Mouse (Mus musculus): ENCODE measurements around the gene Tsc1.

The Tsc1 gene

GRCm38 (mm10) chr2:28640461-28641424 is at the start of gene Tsc1:
Gene Tsc1 (plus strand): TSS chr2:28641228.
- peak; percentile 93 to 95 for DNase-seq (ENCODE audit: low spot score in 2 of 2)

- no peak for DNase-seq (ENCODE audit: low spot score in 2 of 2)
These were observed 49.5 kb upstream of the Tsc1 start for GRCm38 (mm10) chr2:28591479-28591878.

GRCm38 (mm10) chr2:28592809-28593208 is 48.2 kb upstream of the Tsc1 start:
- DNase-seq (ENCODE audit: low spot score in 2 of 2), result peak; percentile 51 to 73

GRCm38 (mm10) chr2:28596021-28596420 is 45.0 kb upstream of the Tsc1 start:
- DNase-seq (ENCODE audit: low spot score in 2 of 2), result no peak

GRCm38 (mm10) chr2:28596998-28597397 is 44.0 kb upstream of the Tsc1 start:
- DNase-seq (ENCODE audit: low spot score in 2 of 2), result no peak

GRCm38 (mm10) chr2:28597733-28598547 is 43.1 kb upstream of the Tsc1 start:
- DNase-seq (ENCODE audit: low spot score in 2 of 2), result no peak

- no peak for DNase-seq (ENCODE audit: low spot score in 2 of 2)
These were observed 42.1 kb upstream of the Tsc1 start for GRCm38 (mm10) chr2:28598692-28599568.

GRCm38 (mm10) chr2:28599569-28599900 is 41.5 kb upstream of the Tsc1 start:
- no peak for DNase-seq (ENCODE audit: low spot score in 2 of 2)

- DNase-seq (ENCODE audit: low spot score in 2 of 2), result no peak
These were observed 39.1 kb upstream of the Tsc1 start for GRCm38 (mm10) chr2:28601720-28602590.

GRCm38 (mm10) chr2:28603542-28603941 is 37.5 kb upstream of the Tsc1 start:
- no peak for DNase-seq (ENCODE audit: low spot score in 2 of 2)

GRCm38 (mm10) chr2:28605789-28606541 is 35.1 kb upstream of the Tsc1 start:
- no peak for DNase-seq (ENCODE audit: low spot score in 2 of 2)

GRCm38 (mm10) chr2:28606601-28607340 is 34.3 kb upstream of the Tsc1 start:
- DNase-seq (ENCODE audit: low spot score in 2 of 2), result no peak

GRCm38 (mm10) chr2:28607341-28608165 is 33.5 kb upstream of the Tsc1 start:
- no peak for DNase-seq (ENCODE audit: low spot score in 2 of 2)

- no peak for DNase-seq (ENCODE audit: low spot score in 2 of 2)
These were observed 31.2 kb upstream of the Tsc1 start for GRCm38 (mm10) chr2:28609851-28610250.

GRCm38 (mm10) chr2:28610716-28611406 is 30.2 kb upstream of the Tsc1 start:
- no peak for DNase-seq (ENCODE audit: low spot score in 2 of 2)

- no peak for DNase-seq (ENCODE audit: low spot score in 2 of 2)
These were observed 29.6 kb upstream of the Tsc1 start for GRCm38 (mm10) chr2:28611407-28611787.

GRCm38 (mm10) chr2:28612436-28613063 is 28.5 kb upstream of the Tsc1 start:
- no peak for DNase-seq (ENCODE audit: low spot score in 2 of 2)
